In genomic region chr5:64833410-64833809, GRCm38 (mm10) we compare ENCODE assay signal across 18 mouse cellular contexts. TPM values are rescaled to one million over a fixed set of nuclear protein-coding genes. Genes with fewer than 3 reads are reported as not detected.
DNase-seq lines count a peak whose midpoint lies in the region; ATAC-seq and TF ChIP-seq lines count a peak whose summit lies in the region.
"Had no signal": no experiment of that assay in that cellular context is flagged by ENCODE, and none has a peak within 500 bp of the region (broad histone marks: within the 10 kb centered on the region; RNA-seq: fewer than 3 reads in every experiment).

No protein-coding gene starts in this region.

- no peak for TF ChIP-seq CTCF in heart, adult 2 months (IDR thresholded peaks at IDR 0.05)
- TF ChIP-seq CTCF in intestine, postnatal 0 days (IDR thresholded peaks at IDR 0.05; ENCODE audit: low read depth) = no peak

- intact Hi-C loops in heart, adult 2 months (cut with DNase I) = no loop called here
- intact Hi-C loops in heart, postnatal 14 days (cut with DNase I) = no loop called here

- no peaks in the 10 kb centered on the region; the same call in 1 of the 2 replicates for H3K4me1 ChIP-seq in heart, adult 2 months (ENCODE audit: control insufficient read depth, insufficient read depth, low read length)
- peaks cover 5% of the 10 kb centered on the region for H3K4me1 ChIP-seq in liver, embryonic 16.5 days (ENCODE audit: control insufficient read depth, low read depth, low read length)
- H3K4me1 ChIP-seq in liver, embryonic 12.5 days = no peaks in the 10 kb centered on the region
- H3K4me1 ChIP-seq in intestine, postnatal 0 days (replicated peaks; ENCODE audit: control insufficient read depth, insufficient read depth, low read length) = no peaks in the 10 kb centered on the region
- no peaks in the 10 kb centered on the region for H3K4me1 ChIP-seq in midbrain, embryonic 15.5 days
- H3K4me1 ChIP-seq: embryonic facial prominence, embryonic 10.5 days; hindbrain, embryonic 15.5 days had no signal

- 0 out of 2 replicates have a peak, but pooled peaks have one; percentile 11 for ATAC-seq in liver, embryonic 16.5 days (ENCODE audit: low read depth)
- ATAC-seq in liver, embryonic 12.5 days = no peak
- peak; percentile 28; the same call in 1 of the 2 replicates for ATAC-seq in intestine, postnatal 0 days
- no peak for ATAC-seq in frontal cortex, adult (ENCODE audit: low TSS enrichment)
- no peak for ATAC-seq in midbrain, embryonic 15.5 days (replicated peaks)
- ATAC-seq: forebrain, embryonic 13.5 days; forebrain, postnatal 0 days had no signal

- H3K9me3 ChIP-seq in liver, embryonic 16.5 days (replicated peaks; ENCODE audit: control insufficient read depth, low read length) = no peaks in the 10 kb centered on the region
- no peaks in the 10 kb centered on the region for H3K9me3 ChIP-seq in liver, embryonic 12.5 days (replicated peaks)
- peaks cover 6% of the 10 kb centered on the region; the same call in 1 of the 2 replicates for H3K9me3 ChIP-seq in intestine, postnatal 0 days (ENCODE audit: control insufficient read depth)
- H3K9me3 ChIP-seq in midbrain, embryonic 15.5 days = no peaks in the 10 kb centered on the region
- H3K9me3 ChIP-seq: hindbrain, embryonic 15.5 days had no signal

- TF ChIP-seq EP300 in heart, adult 2 months (IDR thresholded peaks at IDR 0.05; ENCODE audit: insufficient read depth, low read depth, low read length) = no peak

- H3K27me3 ChIP-seq in heart, adult 2 months (ENCODE audit: control insufficient read depth, insufficient read depth, low read length) = no peaks in the 10 kb centered on the region
- no peaks in the 10 kb centered on the region for H3K27me3 ChIP-seq in liver, embryonic 16.5 days (ENCODE audit: control insufficient read depth, insufficient read depth, low read depth, low read length)
- H3K27me3 ChIP-seq in liver, embryonic 12.5 days (replicated peaks) = no peaks in the 10 kb centered on the region
- H3K27me3 ChIP-seq in intestine, postnatal 0 days (replicated peaks; ENCODE audit: control insufficient read depth, insufficient read depth, low read length) = no peaks in the 10 kb centered on the region
- H3K27me3 ChIP-seq in midbrain, embryonic 15.5 days (replicated peaks) = no peaks in the 10 kb centered on the region
- H3K27me3 ChIP-seq: CH12.LX; forebrain, embryonic 13.5 days; hindbrain, embryonic 15.5 days had no signal

- no peak overlapping the region for H3K9ac ChIP-seq in heart, adult 2 months (ENCODE audit: low read depth, low read length)
- no peak overlapping the region for H3K9ac ChIP-seq in liver, embryonic 16.5 days (ENCODE audit: low read depth, low read length)
- H3K9ac ChIP-seq in liver, embryonic 12.5 days = no peak overlapping the region
- H3K9ac ChIP-seq in intestine, postnatal 0 days (ENCODE audit: low read depth, low read length) = no peak overlapping the region
- H3K9ac ChIP-seq in midbrain, embryonic 15.5 days = no peak overlapping the region
- H3K9ac ChIP-seq: forebrain, embryonic 13.5 days; forebrain, postnatal 0 days; hindbrain, embryonic 15.5 days had no signal

- 0 out of 2 replicates have a peak, but pooled peaks have one; percentile 2 for TF ChIP-seq POLR2A in heart, adult 2 months (IDR thresholded peaks at IDR 0.05; ENCODE audit: insufficient read depth, low read depth, low read length)

- H3K36me3 ChIP-seq in heart, adult 2 months (ENCODE audit: control insufficient read depth, insufficient read depth, low read length) = peaks cover 8% of the 10 kb centered on the region
- peaks cover 40% of the 10 kb centered on the region for H3K36me3 ChIP-seq in liver, embryonic 16.5 days (ENCODE audit: control insufficient read depth, insufficient read depth)
- H3K36me3 ChIP-seq in liver, embryonic 12.5 days = peaks cover 42% of the 10 kb centered on the region
- peaks cover 22% of the 10 kb centered on the region for H3K36me3 ChIP-seq in intestine, postnatal 0 days (ENCODE audit: control insufficient read depth, insufficient read depth)
- peaks cover 4% of the 10 kb centered on the region; the same call in 1 of the 2 replicates for H3K36me3 ChIP-seq in midbrain, embryonic 15.5 days (replicated peaks)

- no peaks in the 10 kb centered on the region for H3K79me2 ChIP-seq in heart, adult 2 months (replicated peaks; ENCODE audit: control insufficient read depth, insufficient read depth, low read length)

- no peak overlapping the region for H3K4me3 ChIP-seq in heart, adult 2 months
- no peak overlapping the region for H3K4me3 ChIP-seq in liver, embryonic 16.5 days (ENCODE audit: low read depth, low read length)
- H3K4me3 ChIP-seq in liver, embryonic 12.5 days = no peak overlapping the region
- no peak overlapping the region for H3K4me3 ChIP-seq in intestine, postnatal 0 days (ENCODE audit: low read depth, low read length)
- H3K4me3 ChIP-seq in midbrain, embryonic 15.5 days = no peak overlapping the region
- H3K4me3 ChIP-seq: embryonic facial prominence, embryonic 10.5 days; forebrain, embryonic 13.5 days; gastrocnemius, adult 2 months; hindbrain, embryonic 15.5 days had no signal

- H3K27ac ChIP-seq in heart, adult 2 months = no peak overlapping the region
- H3K27ac ChIP-seq in liver, embryonic 16.5 days (ENCODE audit: low read length) = no peak overlapping the region
- no peak overlapping the region for H3K27ac ChIP-seq in liver, embryonic 12.5 days
- no peak overlapping the region for H3K27ac ChIP-seq in intestine, postnatal 0 days (ENCODE audit: low read depth, low read length)
- no peak overlapping the region for H3K27ac ChIP-seq in midbrain, embryonic 15.5 days
- H3K27ac ChIP-seq: embryonic facial prominence, embryonic 10.5 days; forebrain, embryonic 13.5 days; gastrocnemius, adult 2 months; hindbrain, embryonic 15.5 days had no signal

- DNase-seq in heart, adult 2 months = no peak
- DNase-seq in heart, postnatal 14 days = no peak
- DNase-seq: adrenal gland, adult 8-10 months; adrenal gland, postnatal 36 days; cerebellum, adult 2 months; cerebellum, postnatal 10 days; forebrain, postnatal 0 days; gastrocnemius, adult 2 months; gastrocnemius, postnatal 36 days had no signal

- H3K4me2 ChIP-seq in liver, embryonic 16.5 days (ENCODE audit: low read depth, low read length) = no peak overlapping the region
- H3K4me2 ChIP-seq in liver, embryonic 12.5 days = no peak overlapping the region
- no peak overlapping the region for H3K4me2 ChIP-seq in intestine, postnatal 0 days (replicated peaks; ENCODE audit: low read depth)
- H3K4me2 ChIP-seq in midbrain, embryonic 15.5 days = no peak overlapping the region
- H3K4me2 ChIP-seq: forebrain, embryonic 13.5 days; hindbrain, embryonic 15.5 days had no signal

RNA-seq across cellular contexts. Expression of gene Klf3, which starts 30.2 kb away (rescaled TPM):
- total RNA-seq in heart, adult 2 months (2021) = 10 to 100 TPM; 41.4 to 46.6 TPM
- 34.3 and 41.8 TPM in 2 replicates for polyA plus RNA-seq in heart, adult 2 months (2012; rRNA removed)
- total RNA-seq in heart, postnatal 14 days (2021) = 10 to 100 TPM; 61.8 to 77.4 TPM
- 77.7 and 88.9 TPM in 2 replicates for polyA plus RNA-seq in liver, embryonic 16.5 days (2015; fragmentation: Nextera tagmentation; extraction: Ambion mirVana)
- 91.2 and 105 TPM in 2 replicates for polyA plus RNA-seq in liver, embryonic 12.5 days (2016; fragmentation: Nextera tagmentation; extraction: Ambion mirVana)
- polyA plus RNA-seq in intestine, postnatal 0 days (2015; fragmentation: Nextera tagmentation; extraction: Ambion mirVana) = 76.9 and 79.3 TPM in 2 replicates
- 24.6 and 27.7 TPM in 2 replicates for polyA plus RNA-seq in midbrain, embryonic 15.5 days (2015; fragmentation: Nextera tagmentation; extraction: Ambion mirVana)

Comparison
In these comparisons a context has a peak if more than half of its experiments do, and no peak if none do; other contexts are left out.
1. ATAC-seq: peak in liver, embryonic 16.5 days (single experiment) and intestine, postnatal 0 days (single experiment); none in liver, embryonic 12.5 days (single experiment), frontal cortex, adult (single experiment) and midbrain, embryonic 15.5 days (single experiment).